Mouse (Mus musculus): ENCODE results near the gene Cklf.

- TF ChIP-seq CTCF (IDR thresholded peaks at IDR 0.05; ENCODE audit: low read depth) (no peak), EP300 (IDR thresholded peaks at IDR 0.05; ENCODE audit: low read depth) (no peak)
Measured at GRCm38 (mm10) chr8:104304962-104305361, 54.3 kb downstream of the Cklf start.

All from liver, embryonic 14.5 days (tissue).